Mouse (Mus musculus): ENCODE measurements around the gene Klc3. TPM values are rescaled to one million over a fixed set of nuclear protein-coding genes. Genes with fewer than 3 reads are reported as not detected.

The Klc3 gene
- polyA plus RNA-seq, 1 experiment from 2014 or later: 0.71 TPM

GRCm38 (mm10) chr7:19430402-19430801 is 26.5 kb upstream of the Klc3 start:
- DNase-seq (ENCODE audit: low spot score) (no peak), ATAC-seq (replicated peaks; ENCODE audit: low FRiP score) (no peak)
- H3K36me3 ChIP-seq (ENCODE audit: control insufficient read depth, insufficient read depth, low read length): peaks cover 55% of the 10 kb centered on the region
- no peak overlapping the region for H3K4me3 ChIP-seq (ENCODE audit: low read depth, low read length)
- no peaks in the 10 kb centered on the region for H3K4me1 ChIP-seq (replicated peaks; ENCODE audit: control insufficient read depth, insufficient read depth, low read length)
- no peaks in the 10 kb centered on the region for H3K27me3 ChIP-seq (replicated peaks; ENCODE audit: control insufficient read depth, insufficient read depth, low read length)
- H3K4me2 ChIP-seq: no peak overlapping the region
- 88% methylated on average over 6 of the region's 6 CpGs for WGBS
- no peak overlapping the region for H3K27ac ChIP-seq (ENCODE audit: low read depth, low read length)
- peaks cover 4% of the 10 kb centered on the region; the same call in 1 of the 2 replicates for H3K9me3 ChIP-seq (ENCODE audit: control insufficient read depth, low read length)
- no peak overlapping the region for H3K9ac ChIP-seq (ENCODE audit: low read depth, low read length)

GRCm38 (mm10) chr7:19429726-19430125 is 25.8 kb upstream of the Klc3 start:
- Histone ChIP-seq H3K27ac (ENCODE audit: low read depth, low read length) (no peak overlapping the region), H3K4me2 (no peak overlapping the region), H3K36me3 (ENCODE audit: control insufficient read depth, insufficient read depth, low read length) (peaks cover 50% of the 10 kb centered on the region), H3K27me3 (replicated peaks; ENCODE audit: control insufficient read depth, insufficient read depth, low read length) (no peaks in the 10 kb centered on the region), H3K9me3 (ENCODE audit: control insufficient read depth, low read length) (peaks cover 4% of the 10 kb centered on the region; the same call in 1 of the 2 replicates), H3K4me3 (ENCODE audit: low read depth, low read length) (no peak overlapping the region), H3K9ac (ENCODE audit: low read depth, low read length) (no peak overlapping the region), H3K4me1 (replicated peaks; ENCODE audit: control insufficient read depth, insufficient read depth, low read length) (no peaks in the 10 kb centered on the region)
- DNase-seq (ENCODE audit: low spot score): no peak
- WGBS: 77% methylated on average over 8 of the region's 8 CpGs
- no peak for ATAC-seq (replicated peaks; ENCODE audit: low FRiP score)

GRCm38 (mm10) chr7:19427999-19428650 is 24.2 kb upstream of the Klc3 start:
- no peaks in the 10 kb centered on the region for H3K4me1 ChIP-seq (replicated peaks; ENCODE audit: control insufficient read depth, insufficient read depth, low read length)
- DNase-seq (ENCODE audit: low spot score) (no peak), ATAC-seq (replicated peaks; ENCODE audit: low FRiP score) (no peak)
- peaks cover 4% of the 10 kb centered on the region; the same call in 1 of the 2 replicates for H3K9me3 ChIP-seq (ENCODE audit: control insufficient read depth, low read length)
- no peak overlapping the region for H3K27ac ChIP-seq (ENCODE audit: low read depth, low read length)
- peaks cover 34% of the 10 kb centered on the region for H3K36me3 ChIP-seq (ENCODE audit: control insufficient read depth, insufficient read depth, low read length)
- WGBS: 80% methylated on average over 15 of the region's 15 CpGs
- no peaks in the 10 kb centered on the region for H3K27me3 ChIP-seq (replicated peaks; ENCODE audit: control insufficient read depth, insufficient read depth, low read length)
- no peak overlapping the region for H3K4me3 ChIP-seq (ENCODE audit: low read depth, low read length)
- no peak overlapping the region for H3K9ac ChIP-seq (ENCODE audit: low read depth, low read length)
- no peak overlapping the region for H3K4me2 ChIP-seq

DNA sequence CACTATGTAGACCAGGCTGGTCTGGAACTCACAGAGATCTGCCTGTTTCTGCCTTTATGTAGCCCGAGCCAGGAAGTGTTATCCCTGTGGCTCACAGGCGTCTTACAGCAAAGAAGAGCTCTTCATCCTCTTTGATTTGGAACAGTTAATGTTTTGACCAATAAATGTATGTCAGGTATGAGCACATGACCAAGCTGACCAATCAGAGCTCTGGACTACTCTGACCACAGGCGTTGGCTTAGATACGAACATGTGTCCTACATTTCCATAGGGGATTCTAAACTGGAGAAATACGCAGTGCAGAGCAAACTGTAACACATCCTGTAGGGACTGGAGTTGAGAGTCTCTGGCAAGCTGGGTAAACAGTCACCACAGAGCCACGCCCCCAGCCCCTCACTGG is 23.0 kb upstream of the Klc3 start:
- Histone ChIP-seq H3K27me3 (replicated peaks; ENCODE audit: control insufficient read depth, insufficient read depth, low read length) (no peaks in the 10 kb centered on the region), H3K4me2 (no peak overlapping the region), H3K36me3 (ENCODE audit: control insufficient read depth, insufficient read depth, low read length) (peaks cover 22% of the 10 kb centered on the region), H3K4me1 (replicated peaks; ENCODE audit: control insufficient read depth, insufficient read depth, low read length) (no peaks in the 10 kb centered on the region), H3K9ac (ENCODE audit: low read depth, low read length) (no peak overlapping the region), H3K4me3 (ENCODE audit: low read depth, low read length) (no peak overlapping the region), H3K27ac (ENCODE audit: low read depth, low read length) (no peak overlapping the region), H3K9me3 (ENCODE audit: control insufficient read depth, low read length) (no peaks in the 10 kb centered on the region)
- 89% methylated on average over 6 of the region's 6 CpGs for WGBS
- DNase-seq (ENCODE audit: low spot score): no peak
- no peak for ATAC-seq (replicated peaks; ENCODE audit: low FRiP score)

GRCm38 (mm10) chr7:19426349-19426748 is 22.4 kb upstream of the Klc3 start:
- Histone ChIP-seq H3K4me3 (ENCODE audit: low read depth, low read length) (no peak overlapping the region), H3K27me3 (replicated peaks; ENCODE audit: control insufficient read depth, insufficient read depth, low read length) (no peaks in the 10 kb centered on the region), H3K27ac (ENCODE audit: low read depth, low read length) (no peak overlapping the region), H3K9ac (ENCODE audit: low read depth, low read length) (no peak overlapping the region), H3K4me1 (replicated peaks; ENCODE audit: control insufficient read depth, insufficient read depth, low read length) (no peaks in the 10 kb centered on the region), H3K4me2 (no peak overlapping the region), H3K9me3 (ENCODE audit: control insufficient read depth, low read length) (no peaks in the 10 kb centered on the region), H3K36me3 (ENCODE audit: control insufficient read depth, insufficient read depth, low read length) (peaks cover 21% of the 10 kb centered on the region)
- no peak for DNase-seq (ENCODE audit: low spot score)
- no peak for ATAC-seq (replicated peaks; ENCODE audit: low FRiP score)
- WGBS: 76% methylated on average over 6 of the region's 6 CpGs

DNA sequence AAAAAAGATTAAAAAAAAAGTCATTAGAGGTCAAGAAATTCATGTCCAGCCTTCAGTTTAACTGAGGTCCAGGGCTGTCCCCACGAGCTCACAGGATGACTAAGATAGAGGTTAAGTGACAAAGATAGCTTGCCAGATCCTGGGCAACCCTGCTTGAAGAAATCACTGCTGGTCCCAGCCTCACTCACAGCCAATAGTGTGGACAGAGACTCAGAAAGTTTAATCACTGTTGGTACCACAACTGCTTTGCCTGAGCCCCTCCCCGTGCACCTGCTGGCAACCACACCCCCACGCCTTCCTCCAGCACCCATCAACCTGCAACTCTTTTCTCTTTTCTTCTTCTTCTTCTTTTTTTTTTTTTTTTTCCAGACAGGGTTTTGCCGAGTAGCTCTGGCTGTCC is 20.1 kb upstream of the Klc3 start:
- Histone ChIP-seq H3K27ac (ENCODE audit: low read depth, low read length) (no peak overlapping the region), H3K36me3 (ENCODE audit: control insufficient read depth, insufficient read depth, low read length) (peaks cover 11% of the 10 kb centered on the region; the same call in 1 of the 2 replicates), H3K9ac (ENCODE audit: low read depth, low read length) (no peak overlapping the region), H3K4me2 (no peak overlapping the region), H3K27me3 (replicated peaks; ENCODE audit: control insufficient read depth, insufficient read depth, low read length) (peaks cover 21% of the 10 kb centered on the region), H3K4me1 (replicated peaks; ENCODE audit: control insufficient read depth, insufficient read depth, low read length) (peaks cover 5% of the 10 kb centered on the region; the same call in 1 of the 2 replicates), H3K9me3 (ENCODE audit: control insufficient read depth, low read length) (no peaks in the 10 kb centered on the region), H3K4me3 (ENCODE audit: low read depth, low read length) (no peak overlapping the region)
- WGBS: 58% methylated on average over 4 of the region's 4 CpGs
- ATAC-seq (replicated peaks; ENCODE audit: low FRiP score): no peak
- DNase-seq (ENCODE audit: low spot score): no peak

DNA sequence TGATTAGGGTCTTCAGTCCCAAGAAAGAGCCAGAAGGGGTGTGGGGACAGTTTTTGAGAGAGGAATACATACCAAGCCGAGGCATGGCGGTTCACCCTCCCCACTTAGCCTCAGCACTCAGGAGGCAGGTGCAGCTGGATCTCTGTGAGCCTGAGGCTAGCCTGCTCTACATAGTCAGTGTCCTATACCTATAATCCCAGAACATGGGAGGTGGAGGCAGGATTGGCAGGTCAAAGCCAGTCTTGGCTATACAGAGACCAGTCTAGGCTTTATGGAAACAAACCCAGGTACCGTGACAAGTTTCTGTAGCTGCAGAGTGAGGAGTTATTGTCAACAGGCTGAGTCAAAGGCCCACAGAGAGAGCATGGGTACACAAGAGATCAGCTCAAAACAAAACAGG is 19.2 kb upstream of the Klc3 start:
- Histone ChIP-seq H3K4me3 (ENCODE audit: low read depth, low read length) (no peak overlapping the region), H3K36me3 (ENCODE audit: control insufficient read depth, insufficient read depth, low read length) (peaks cover 9% of the 10 kb centered on the region; the same call in 1 of the 2 replicates), H3K9me3 (ENCODE audit: control insufficient read depth, low read length) (no peaks in the 10 kb centered on the region), H3K27me3 (replicated peaks; ENCODE audit: control insufficient read depth, insufficient read depth, low read length) (peaks cover 26% of the 10 kb centered on the region), H3K27ac (ENCODE audit: low read depth, low read length) (no peak overlapping the region), H3K4me2 (no peak overlapping the region), H3K9ac (ENCODE audit: low read depth, low read length) (no peak overlapping the region), H3K4me1 (replicated peaks; ENCODE audit: control insufficient read depth, insufficient read depth, low read length) (peaks cover 5% of the 10 kb centered on the region; the same call in 1 of the 2 replicates)
- DNase-seq (ENCODE audit: low spot score): no peak
- WGBS: 88% methylated on average over 3 of the region's 3 CpGs
- no peak for ATAC-seq (replicated peaks; ENCODE audit: low FRiP score)

DNA sequence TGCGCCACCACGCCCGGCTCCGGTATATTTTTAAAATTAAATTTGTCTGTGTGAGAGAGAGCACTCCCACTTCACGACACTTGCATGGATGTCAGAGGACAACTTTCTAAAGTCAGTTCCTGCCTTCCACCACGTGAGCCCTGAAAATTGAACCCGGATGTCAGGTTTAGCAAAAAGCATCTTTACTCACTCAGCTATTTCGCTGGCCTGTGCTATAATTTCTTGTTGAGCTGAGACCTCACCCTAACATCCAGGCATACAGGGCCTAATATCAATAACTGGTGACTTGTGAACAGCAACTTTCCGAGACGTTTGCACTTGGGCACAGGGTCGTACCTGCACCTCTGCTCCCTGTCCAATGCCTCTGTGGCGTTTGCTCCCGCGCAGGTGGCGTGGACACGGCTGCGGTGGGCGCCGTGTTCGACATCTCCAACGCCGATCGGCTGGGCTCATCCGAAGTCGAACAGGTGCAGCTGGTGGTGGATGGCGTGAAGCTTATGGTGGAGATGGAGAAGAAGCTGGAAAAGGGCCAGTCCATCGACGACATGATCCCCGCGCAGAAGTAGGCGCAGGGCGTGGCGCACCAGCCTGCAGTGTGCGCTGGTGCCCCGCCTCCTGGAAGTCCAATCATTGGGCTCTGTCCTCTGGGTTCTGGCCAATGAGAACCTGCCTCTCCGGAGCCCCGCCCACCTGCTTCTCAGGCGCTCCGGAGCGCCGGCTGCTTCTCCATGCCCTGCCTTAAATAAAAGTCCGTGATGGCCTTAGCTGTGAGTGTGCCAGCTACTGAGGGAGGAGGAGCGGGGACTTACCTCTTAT is 17.1 kb upstream of the Klc3 start:
- Histone ChIP-seq H3K4me1 (replicated peaks; ENCODE audit: control insufficient read depth, insufficient read depth, low read length) (peaks cover 5% of the 10 kb centered on the region; the same call in 1 of the 2 replicates), H3K4me3 (ENCODE audit: low read depth, low read length) (peak overlapping the region; percentile 39), H3K4me2 (peak overlapping the region; percentile 67), H3K27me3 (replicated peaks; ENCODE audit: control insufficient read depth, insufficient read depth, low read length) (peaks cover 36% of the 10 kb centered on the region), H3K36me3 (ENCODE audit: control insufficient read depth, insufficient read depth, low read length) (peaks cover 3% of the 10 kb centered on the region; the same call in 1 of the 2 replicates), H3K9me3 (ENCODE audit: control insufficient read depth, low read length) (no peaks in the 10 kb centered on the region), H3K9ac (ENCODE audit: low read depth, low read length) (no peak overlapping the region), H3K27ac (ENCODE audit: low read depth, low read length) (no peak overlapping the region)
- WGBS: 11% methylated on average over 43 of the region's 43 CpGs
- DNase-seq (ENCODE audit: low spot score) (peak; percentile 80), ATAC-seq (replicated peaks; ENCODE audit: low FRiP score) (peak; percentile 96)
